Comparison of ENCODE assay signal across 8 mouse cellular contexts in genomic region chr9:21291022-21291787, GRCm38 (mm10). TPM values are rescaled to one million over a fixed set of nuclear protein-coding genes. Genes with fewer than 3 reads are reported as not detected.
A peak's percentile ranks its signal among the peaks of the same experiment; 100 is the strongest.
DNase-seq lines count a peak whose midpoint lies in the region; ATAC-seq lines count a peak whose summit lies in the region.

Cdkn2d (minus strand) TSS chr9:21291407.

- peak within 1 kb of the TSS; percentile 73 for H3K4me3 ChIP-seq in forebrain, embryonic 14.5 days (ENCODE audit: low read depth, low read length)
- peak within 1 kb of the TSS; percentile 81 for H3K4me3 ChIP-seq in neural tube, embryonic 15.5 days (replicated peaks)

- peak within 1 kb of the TSS; percentile 59 for H3K4me2 ChIP-seq in forebrain, embryonic 14.5 days (ENCODE audit: low read length)
- H3K4me2 ChIP-seq in neural tube, embryonic 15.5 days: peak within 1 kb of the TSS; percentile 79

- peak; percentile 100 for DNase-seq in ES-CJ7 (ENCODE audit: low read depth, low spot score)
- peak; percentile 99 for DNase-seq in cerebellum, adult 11 months
- peak; percentile 100 for DNase-seq in forebrain, embryonic 14.5 days (ENCODE audit: low spot score)
- peak; percentile 99 to 100 for DNase-seq in heart, postnatal 14 days
- DNase-seq in layer of hippocampus, adult 11-12 months (ENCODE audit: low spot score): peak; percentile 100
- peak; percentile 100 for DNase-seq in lung, adult 18-20 months
- peak; percentile 100 for DNase-seq in testis, postnatal 14 days (ENCODE audit: low spot score)

- ATAC-seq in forebrain, embryonic 14.5 days: peak; percentile 95
- peak; percentile 94 for ATAC-seq in neural tube, embryonic 15.5 days (ENCODE audit: low FRiP score)

- peaks cover 24% of the 10 kb centered on the region for H3K4me1 ChIP-seq in forebrain, embryonic 14.5 days (ENCODE audit: control insufficient read depth, insufficient read depth, low read length)
- H3K4me1 ChIP-seq in neural tube, embryonic 15.5 days: peaks cover 37% of the 10 kb centered on the region

- H3K27ac ChIP-seq in forebrain, embryonic 14.5 days (ENCODE audit: low read depth, low read length): peak within 1 kb of the TSS; percentile 80
- peak within 1 kb of the TSS; percentile 88 for H3K27ac ChIP-seq in neural tube, embryonic 15.5 days (replicated peaks)

- H3K36me3 ChIP-seq in forebrain, embryonic 14.5 days (ENCODE audit: control insufficient read depth, insufficient read depth, low read length): no peaks in the 10 kb centered on the region
- no peaks in the 10 kb centered on the region for H3K36me3 ChIP-seq in neural tube, embryonic 15.5 days

- under 1% methylated on average over 48 of the region's 51 CpGs for WGBS in forebrain, embryonic 14.5 days
- WGBS in neural tube, embryonic 15.5 days: under 1% methylated on average over 50 of the region's 51 CpGs

- no peaks in the 10 kb centered on the region for H3K27me3 ChIP-seq in forebrain, embryonic 14.5 days (replicated peaks; ENCODE audit: control insufficient read depth, insufficient read depth, low read length)
- H3K27me3 ChIP-seq in neural tube, embryonic 15.5 days (replicated peaks): no peaks in the 10 kb centered on the region

- intact Hi-C loops in heart, postnatal 14 days (cut with DNase I): no loop called here

- H3K9me3 ChIP-seq in forebrain, embryonic 14.5 days (replicated peaks; ENCODE audit: control insufficient read depth, low read length): no peaks in the 10 kb centered on the region
- no peaks in the 10 kb centered on the region for H3K9me3 ChIP-seq in neural tube, embryonic 15.5 days (replicated peaks)

- peak within 1 kb of the TSS; percentile 84 for H3K9ac ChIP-seq in forebrain, embryonic 14.5 days (ENCODE audit: low read length)
- H3K9ac ChIP-seq in neural tube, embryonic 15.5 days (replicated peaks): peak within 1 kb of the TSS; percentile 86

RNA-seq across cellular contexts. Expression of gene Cdkn2d, which starts in this region (rescaled TPM):
- 101 and 107 TPM in 2 replicates for polyA plus RNA-seq in forebrain, embryonic 14.5 days (2014; fragmentation: Nextera tagmentation; extraction: Ambion mirVana)
- 10 to 100 TPM; 17.9 to 21.1 TPM for total RNA-seq in heart, postnatal 14 days (2021)
- 120 and 129 TPM in 2 replicates for polyA plus RNA-seq in neural tube, embryonic 15.5 days (2015; fragmentation: Nextera tagmentation; extraction: Ambion mirVana)

Comparison
In these comparisons a context has a peak if more than half of its experiments do, and no peak if none do; other contexts are left out.
1. Peak in every context shown above with its lines: DNase-seq, ATAC-seq, H3K4me3 ChIP-seq and H3K27ac ChIP-seq.